Mouse (Mus musculus): Measurements from ENCODE around the gene Pigw.

GRCm38 (mm10) chr11:84918425-84918824, 38.3 kb upstream of the Pigw start:
- peak; percentile 98 for TF ChIP-seq CTCF (IDR thresholded peaks at IDR 0.05; ENCODE audit: low read depth)
- no peak for TF ChIP-seq EP300 (IDR thresholded peaks at IDR 0.05; ENCODE audit: low read depth)

Measured in liver, embryonic 14.5 days (tissue).